Mouse (Mus musculus): ENCODE results near the gene Mmd2. TPM values are rescaled to one million over a fixed set of nuclear protein-coding genes. Genes with fewer than 3 reads are reported as not detected.
A peak's percentile ranks its signal among the peaks of the same experiment; 100 is the strongest.

Gene Mmd2
- total and polyA plus RNA-seq, 3 experiments, result not detected

DNA sequence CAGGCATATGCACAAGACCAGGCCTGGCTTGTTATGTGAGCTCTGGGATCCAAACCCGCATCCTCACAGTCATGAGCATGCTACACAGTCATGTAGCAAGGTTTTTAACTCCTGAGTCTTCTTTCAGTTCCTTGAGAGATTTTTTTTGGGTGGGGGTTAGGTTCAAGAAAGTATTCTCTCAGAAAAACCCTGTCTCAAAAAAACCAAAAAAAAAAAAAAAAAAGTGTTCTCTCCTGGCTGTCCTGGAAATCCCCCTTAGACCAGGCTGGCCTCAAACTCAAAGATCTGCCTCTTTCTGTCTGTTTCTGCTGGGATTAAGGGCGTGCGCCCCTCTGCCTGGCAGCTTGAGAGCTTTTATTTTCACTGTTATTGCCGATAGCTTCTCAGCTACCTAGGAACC is 73.2 kb downstream of the Mmd2 start:
- peak; percentile 51 for DNase-seq (ENCODE audit: extremely low read depth)
- Histone ChIP-seq H3K4me2 (ENCODE audit: insufficient read depth, low read depth, poor library complexity, severe bottlenecking) (no peak overlapping the region), H3K27ac (ENCODE audit: insufficient read depth, low read depth) (0 out of 2 replicates have a peak overlapping the region, but pooled peaks have one; percentile 11), H3K9ac (ENCODE audit: insufficient read depth, low read depth) (no peak overlapping the region), H3K27me3 (replicated peaks) (no peaks in the 10 kb centered on the region), H3K4me3 (replicated peaks in 1 of 3; ENCODE audit: low read depth in 2 of 3, low read length in 2 of 3, poor library complexity in 1 of 3) (no peak overlapping the region), H3K9me3 (replicated peaks; ENCODE audit: low read length) (no peaks in the 10 kb centered on the region), H3K36me3 (replicated peaks in 1 of 2; ENCODE audit: control insufficient read depth in 1 of 2, insufficient read depth in 1 of 2, low read length in 1 of 2) (no peaks in the 10 kb centered on the region), H3K79me2 (replicated peaks; ENCODE audit: control insufficient read depth, extremely low read depth, insufficient read depth, poor library complexity, severe bottlenecking) (no peaks in the 10 kb centered on the region), H3K4me1 (ENCODE audit: control insufficient read depth in 1 of 2, insufficient read depth in 2 of 2) (peaks cover 9 to 26% of the 10 kb centered on the region in 2 experiments)
- dilution Hi-C loops (cut with MboI; ENCODE audit: extremely low pct_ligation_motif_present, extremely low pct_unique_long_range_greater_than_20kb, low sequenced_read_pairs) (no loop called here), in situ Hi-C loops (cut with MboI; ENCODE audit: low pct_ligation_motif_present, low pct_unique_long_range_greater_than_20kb, low sequenced_read_pairs) (no loop called here)
- TF ChIP-seq E2F4 (IDR thresholded peaks at IDR 0.05; ENCODE audit: insufficient replicate concordance, low read depth, low read length), result no peak
- TF ChIP-seq BHLHE40 (IDR thresholded peaks at IDR 0.05; ENCODE audit: low read depth, low read length), result no peak
- 0 out of 2 replicates have a peak, but pooled peaks have one; percentile 26 for TF ChIP-seq MXI1 (IDR thresholded peaks at IDR 0.05; ENCODE audit: low read depth, low read length)
- no peak for TF ChIP-seq JUND (conservative IDR thresholded peaks at IDR 0.05; ENCODE audit: low read depth, low read length)
- TF ChIP-seq ZMIZ1 (IDR thresholded peaks at IDR 0.05; ENCODE audit: low read depth, low read length), result no peak
- no peak for TF ChIP-seq TBP (conservative IDR thresholded peaks at IDR 0.05; ENCODE audit: low read depth, low read length)
- TF ChIP-seq RAD21 (IDR thresholded peaks at IDR 0.05; ENCODE audit: low read depth, low read length), result no peak
- no peak for TF ChIP-seq CHD2 (IDR thresholded peaks at IDR 0.05; ENCODE audit: low read length)
- TF ChIP-seq UBTF (IDR thresholded peaks at IDR 0.05; ENCODE audit: low read depth, low read length), result no peak
- no peak; the same call in 1 of the 2 replicates for TF ChIP-seq EP300 (IDR thresholded peaks at IDR 0.05; ENCODE audit: low read length)
- TF ChIP-seq MYC (IDR thresholded peaks at IDR 0.05; ENCODE audit: low read depth, low read length), result 0 out of 2 replicates have a peak, but pooled peaks have one; percentile 13
- TF ChIP-seq NRF1 (IDR thresholded peaks at IDR 0.05; ENCODE audit: low read depth, low read length), result no peak
- TF ChIP-seq ZNF384 (IDR thresholded peaks at IDR 0.05; ENCODE audit: low read depth, low read length), result peak; percentile 95
- TF ChIP-seq SMC3 (IDR thresholded peaks at IDR 0.05; ENCODE audit: low read depth, low read length), result no peak
- TF ChIP-seq MAX (IDR thresholded peaks at IDR 0.05; ENCODE audit: low read length), result no peak

- Histone ChIP-seq H3K4me3 (replicated peaks in 1 of 3; ENCODE audit: low read depth in 2 of 3, low read length in 2 of 3, poor library complexity in 1 of 3) (no peak within 1 kb of the TSS), H3K27ac (ENCODE audit: insufficient read depth, low read depth) (no peak within 1 kb of the TSS), H3K27me3 (replicated peaks) (peaks cover 3% of the 10 kb centered on the region), H3K79me2 (replicated peaks; ENCODE audit: control insufficient read depth, extremely low read depth, insufficient read depth, poor library complexity, severe bottlenecking) (no peaks in the 10 kb centered on the region), H3K9me3 (replicated peaks; ENCODE audit: low read length) (no peaks in the 10 kb centered on the region), H3K9ac (ENCODE audit: insufficient read depth, low read depth) (no peak within 1 kb of the TSS), H3K36me3 (replicated peaks in 1 of 2; ENCODE audit: control insufficient read depth in 1 of 2, insufficient read depth in 1 of 2, low read length in 1 of 2) (no peaks in the 10 kb centered on the region), H3K4me1 (ENCODE audit: control insufficient read depth in 1 of 2, insufficient read depth in 2 of 2) (peaks cover 0 to 8% of the 10 kb centered on the region in 2 experiments; a peak in 1 of 4 replicates), H3K4me2 (ENCODE audit: insufficient read depth, low read depth, poor library complexity, severe bottlenecking) (no peak within 1 kb of the TSS)
- in situ Hi-C loops (cut with MboI; ENCODE audit: low pct_ligation_motif_present, low pct_unique_long_range_greater_than_20kb, low sequenced_read_pairs), result no loop called here
- no peak for DNase-seq (ENCODE audit: extremely low read depth)
- no peak for TF ChIP-seq NELFE (IDR thresholded peaks at IDR 0.05; ENCODE audit: low read depth, low read length)
- no peak for TF ChIP-seq IRF4 (IDR thresholded peaks at IDR 0.05; ENCODE audit: low read depth, low read length)
- no peak for TF ChIP-seq CHD1 (IDR thresholded peaks at IDR 0.05; ENCODE audit: low read depth, low read length)
- TF ChIP-seq UBTF (IDR thresholded peaks at IDR 0.05; ENCODE audit: low read depth, low read length), result no peak
- TF ChIP-seq POLR2A (IDR thresholded peaks at IDR 0.05; ENCODE audit: low read depth, low read length), result no peak
- no peak for TF ChIP-seq ZC3H11A (IDR thresholded peaks at IDR 0.05; ENCODE audit: low read depth, low read length)
- TF ChIP-seq USF2 (conservative IDR thresholded peaks at IDR 0.05; ENCODE audit: low read depth, low read length), result no peak
- dilution Hi-C loops (cut with MboI; ENCODE audit: extremely low pct_ligation_motif_present, extremely low pct_unique_long_range_greater_than_20kb, low sequenced_read_pairs), result no loop called here
These were observed 78.7 kb downstream of the Mmd2 start, which contains the start of gene Papolb for GRCm38 (mm10) chr5:142529915-142530314. Papolb (minus strand) TSS chr5:142530076.
